Mouse (Mus musculus) thymus, adult 2 months (tissue): ENCODE data around the gene Ppox. TPM values are rescaled to one million over a fixed set of nuclear protein-coding genes. Genes with fewer than 3 reads are reported as not detected.

ENCODE experiments used
- DNase-seq: peaks from one replicate; pipeline ENCODE4 v3.0.0; 2021
- H3K27ac ChIP-seq: fragments of 200-500 bp; 2 replicates; pipeline ENCODE4 v1.5.1; 2012; ENCODE audit warnings: low read length, control low read depth; ENCODE audit not compliant: control insufficient read depth, insufficient read depth
- H3K27me3 ChIP-seq: fragments of 200-500 bp; 2 replicates; pipeline ENCODE4 v1.6.1; 2012; ENCODE audit warnings: mild to moderate bottlenecking, low read length, moderate library complexity, mixed read lengths; ENCODE audit not compliant: control insufficient read depth, insufficient read depth
- H3K36me3 ChIP-seq: fragments of 200-500 bp; 2 replicates; pipeline ENCODE4 v1.6.1; 2012; ENCODE audit warnings: mild to moderate bottlenecking, low read length, moderate library complexity; ENCODE audit not compliant: control insufficient read depth, insufficient read depth
- H3K4me1 ChIP-seq: fragments of 200-500 bp; replicated peaks from 2 replicates; pipeline ENCODE4 v1.6.1; 2012; ENCODE audit warnings: low read length; ENCODE audit not compliant: control insufficient read depth, insufficient read depth
- H3K4me3 ChIP-seq: fragments of 200-500 bp; 2 replicates; pipeline ENCODE4 v1.5.1; 2012; ENCODE audit warnings: mild to moderate bottlenecking, low read length, control low read depth, moderate library complexity; ENCODE audit not compliant: control insufficient read depth, insufficient read depth
- CTCF ChIP-seq: fragments of 200-500 bp; IDR thresholded peaks from 2 replicates; pipeline ENCODE4 v1.5.1; 2012; ENCODE audit warnings: mild to moderate bottlenecking, control low read depth, low read length, moderate library complexity, borderline replicate concordance; ENCODE audit not compliant: control insufficient read depth, poor library complexity, insufficient read depth; ENCODE audit errors: extremely low read depth
- POLR2A ChIP-seq: fragments of 200-500 bp; IDR thresholded peaks from 2 replicates; pipeline ENCODE4 v1.6.1; 2012; ENCODE audit warnings: mild to moderate bottlenecking, low read length, control low read depth, moderate library complexity; ENCODE audit not compliant: control insufficient read depth, poor library complexity, insufficient read depth; ENCODE audit errors: extremely low read depth
- WGBS: fragments of 180-500 bp; shearing (Covaris S2); methylation state at CpG from one replicate; pipeline ENCODE4 v1.1.7; 2018; 5-methylcytosine and 5-hydroxymethylcytosine counted together
- polyA plus RNA-seq: library from polyadenylated mRNA; depleted of rRNA; stranded (reverse); fragments of >200 nt; gene quantifications from 2 replicates; pipeline ENCODE4 v1.2.3, GENCODE M21; 2012

The Ppox gene
- polyA plus RNA-seq, 1 experiment, result 71.5 TPM

GRCm38 (mm10) chr1:171237438-171237837, 43.5 kb downstream of the Ppox start:
- WGBS, result 95% methylated on average over 6 of the region's 6 CpGs
- TF ChIP-seq CTCF (no peak), POLR2A (no peak)
- no peak for DNase-seq
- peaks cover 74% of the 10 kb centered on the region for H3K36me3 ChIP-seq
- 0 out of 2 replicates have a peak, but pooled peaks cover 2% of the 10 kb centered on the region for H3K4me1 ChIP-seq
- H3K27ac ChIP-seq, result no peak overlapping the region
- H3K27me3 ChIP-seq, result no peaks in the 10 kb centered on the region
- no peak overlapping the region for H3K4me3 ChIP-seq

- WGBS, result 86% methylated on average over 4 of the region's 4 CpGs
- peaks cover 62% of the 10 kb centered on the region for H3K36me3 ChIP-seq
- no peak for DNase-seq
- peaks cover 4% of the 10 kb centered on the region; the same call in 1 of the 2 replicates for H3K4me1 ChIP-seq
- no peak overlapping the region for H3K4me3 ChIP-seq
- no peaks in the 10 kb centered on the region for H3K27me3 ChIP-seq
- TF ChIP-seq CTCF (no peak), POLR2A (no peak)
- H3K27ac ChIP-seq, result no peak overlapping the region
Observed at GRCm38 (mm10) chr1:171235791-171236190, 45.2 kb downstream of the Ppox start.

- Histone ChIP-seq H3K27ac (no peak overlapping the region), H3K27me3 (no peaks in the 10 kb centered on the region), H3K4me1 (peaks cover 4% of the 10 kb centered on the region; the same call in 1 of the 2 replicates), H3K4me3 (no peak overlapping the region), H3K36me3 (peaks cover 52% of the 10 kb centered on the region)
- no peak for DNase-seq
- WGBS, result 88% methylated on average over 4 of the region's 4 CpGs
- TF ChIP-seq CTCF (no peak), POLR2A (no peak)
Observed at GRCm38 (mm10) chr1:171234538-171234937, 46.4 kb downstream of the Ppox start.

- WGBS, result 21% methylated on average over 14 of the region's 14 CpGs
- Histone ChIP-seq H3K4me1 (peaks cover 4% of the 10 kb centered on the region; the same call in 1 of the 2 replicates), H3K36me3 (peaks cover 50% of the 10 kb centered on the region), H3K27me3 (no peaks in the 10 kb centered on the region), H3K27ac (no peak within 1 kb of the TSS), H3K4me3 (peak within 1 kb of the TSS; percentile 9; the same call in 1 of the 2 replicates)
- no peak for DNase-seq
- no peak for TF ChIP-seq POLR2A
- TF ChIP-seq CTCF, result no peak
Observed at GRCm38 (mm10) chr1:171234126-171234525, 46.9 kb downstream of the Ppox start, which contains the start of gene Fcer1g. TSS of gene Fcer1g (minus strand) at chr1:171234365.

- WGBS, result 74% methylated on average over 12 of the region's 12 CpGs
- Histone ChIP-seq H3K4me1 (peaks cover 4% of the 10 kb centered on the region; the same call in 1 of the 2 replicates), H3K36me3 (peaks cover 40% of the 10 kb centered on the region), H3K27me3 (no peaks in the 10 kb centered on the region), H3K27ac (no peak overlapping the region), H3K4me3 (no peak overlapping the region)
- DNase-seq, result no peak
- TF ChIP-seq CTCF (no peak), POLR2A (no peak)
Observed at GRCm38 (mm10) chr1:171232800-171233730, 47.9 kb downstream of the Ppox start.

- peaks cover 32% of the 10 kb centered on the region for H3K36me3 ChIP-seq
- no peak overlapping the region for H3K27ac ChIP-seq
- WGBS, result 58% methylated on average over 5 of the region's 5 CpGs
- H3K4me3 ChIP-seq, result no peak overlapping the region
- H3K4me1 ChIP-seq, result peaks cover 4% of the 10 kb centered on the region; the same call in 1 of the 2 replicates
- no peaks in the 10 kb centered on the region for H3K27me3 ChIP-seq
- TF ChIP-seq CTCF, result no peak
- TF ChIP-seq POLR2A, result no peak
- DNase-seq, result no peak
Observed at GRCm38 (mm10) chr1:171232348-171232747, 48.6 kb downstream of the Ppox start.

GRCm38 (mm10) chr1:171231844-171232243, 49.1 kb downstream of the Ppox start:
- TF ChIP-seq CTCF, result no peak
- no peak for TF ChIP-seq POLR2A
- Histone ChIP-seq H3K4me3 (no peak overlapping the region), H3K27ac (no peak overlapping the region), H3K4me1 (peaks cover 4% of the 10 kb centered on the region; the same call in 1 of the 2 replicates), H3K36me3 (peaks cover 27% of the 10 kb centered on the region), H3K27me3 (no peaks in the 10 kb centered on the region)
- DNase-seq, result no peak
- 7% methylated on average over 4 of the region's 4 CpGs for WGBS
